Mouse (Mus musculus): ENCODE measurements around the gene Kirrel3.

The Kirrel3 gene

GRCm38 (mm10) chr9:34507164-34507563 is 21.5 kb downstream of the Kirrel3 start:
- DNase-seq (ENCODE audit: low read depth) = no peak

DNA sequence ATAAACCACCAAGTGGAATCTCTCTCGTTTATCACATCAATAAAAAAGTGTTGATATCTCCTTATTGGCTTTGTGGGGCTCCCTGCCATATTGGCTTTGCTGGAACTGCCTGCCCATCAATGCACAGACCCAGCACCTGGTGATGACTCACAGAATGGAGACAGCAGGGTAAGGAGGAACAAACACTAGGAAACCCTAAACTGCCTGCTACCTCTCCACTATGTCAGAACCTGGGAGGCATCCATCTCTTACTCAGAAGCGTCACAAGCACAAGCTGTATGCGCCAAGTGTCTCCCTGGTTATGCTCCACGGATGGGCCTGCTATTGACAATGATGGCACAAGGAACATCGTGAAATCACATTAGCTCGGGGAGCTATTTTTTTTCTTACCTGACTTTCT is 33.2 kb downstream of the Kirrel3 start:
- no peak for DNase-seq (ENCODE audit: low read depth)

- DNase-seq (ENCODE audit: low read depth) = no peak
These were observed 34.7 kb downstream of the Kirrel3 start for GRCm38 (mm10) chr9:34520234-34520950.

DNA sequence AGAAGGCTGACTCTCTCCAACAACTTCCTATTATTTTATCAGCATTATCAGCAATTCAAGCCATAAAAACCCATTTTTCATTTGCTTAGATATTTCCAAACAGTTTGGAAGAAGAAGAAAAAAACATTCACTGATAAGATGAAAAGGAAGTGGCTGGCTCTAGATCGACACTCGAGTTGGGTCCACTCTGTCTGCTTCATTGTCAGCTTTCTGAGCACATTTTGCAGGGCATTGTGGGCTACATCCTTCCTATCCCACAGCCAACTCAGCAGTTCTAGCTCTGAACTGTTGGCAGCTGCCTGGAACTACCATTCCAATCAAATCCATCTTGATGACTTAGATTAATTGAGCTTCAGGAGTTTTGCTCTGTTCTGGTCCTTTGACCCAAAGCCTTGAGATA is 40.0 kb downstream of the Kirrel3 start:
- no peak for DNase-seq (ENCODE audit: low read depth)

DNA sequence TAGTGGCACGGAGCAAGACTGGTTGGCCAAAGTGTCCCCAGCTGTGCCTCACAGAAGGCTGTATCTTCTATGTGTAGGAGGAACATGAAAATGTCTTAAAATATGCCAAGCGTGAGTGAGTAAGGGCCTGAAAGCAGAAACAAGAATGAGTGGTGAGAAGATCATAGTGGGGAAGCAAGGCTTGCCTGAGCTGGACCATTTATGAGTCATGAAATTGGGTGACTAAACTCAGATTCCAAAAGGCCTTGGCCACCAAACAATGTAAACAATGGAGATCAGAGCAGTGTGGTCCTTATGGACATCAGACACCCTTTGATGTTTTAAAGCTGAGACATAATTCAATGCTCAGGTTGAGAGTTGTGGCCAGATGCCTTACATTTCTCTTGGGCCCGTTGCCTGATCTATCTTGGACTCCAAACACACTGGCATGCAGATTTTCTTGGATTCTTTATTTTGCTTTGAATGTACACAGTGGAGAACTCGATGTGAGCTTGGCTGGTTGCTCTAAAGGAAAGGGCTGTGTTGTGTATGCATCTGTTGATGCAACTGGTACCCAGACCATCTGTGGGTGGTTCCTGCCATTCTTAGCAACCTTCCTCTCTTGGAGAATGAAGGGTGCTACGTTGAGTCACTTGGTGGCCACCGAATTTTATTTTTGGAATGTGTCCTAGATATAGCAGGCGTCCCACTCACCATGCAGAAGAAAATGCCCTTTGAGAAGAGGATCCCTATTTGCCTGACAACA is 53.1 kb downstream of the Kirrel3 start:
- no peak for DNase-seq (ENCODE audit: low read depth)

GRCm38 (mm10) chr9:34541908-34542307 is 56.2 kb downstream of the Kirrel3 start:
- DNase-seq (ENCODE audit: low read depth) = no peak

DNA sequence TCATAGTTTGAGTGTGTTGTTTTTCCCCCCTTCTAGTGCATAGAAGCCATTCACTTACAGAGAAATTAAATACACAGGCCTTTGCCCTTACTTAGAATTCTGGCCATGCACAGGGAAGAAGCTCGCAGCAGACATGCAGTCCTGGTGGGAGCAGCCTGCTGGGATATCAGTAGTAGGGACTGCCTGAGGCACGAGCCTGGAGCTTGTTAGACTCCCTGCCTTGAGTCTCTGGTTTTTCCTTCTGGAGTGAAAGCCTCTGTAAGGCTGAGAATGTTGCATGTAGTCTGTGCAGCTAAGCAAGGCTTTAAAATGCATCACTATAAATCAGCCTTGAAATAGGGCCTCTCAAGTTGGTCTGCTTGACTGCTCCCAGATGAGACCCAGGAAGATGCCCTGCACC is 70.0 kb downstream of the Kirrel3 start:
- DNase-seq (ENCODE audit: low read depth) = no peak

- no peak for DNase-seq (ENCODE audit: low read depth)
These were observed 72.2 kb downstream of the Kirrel3 start for GRCm38 (mm10) chr9:34557846-34558245.

DNA sequence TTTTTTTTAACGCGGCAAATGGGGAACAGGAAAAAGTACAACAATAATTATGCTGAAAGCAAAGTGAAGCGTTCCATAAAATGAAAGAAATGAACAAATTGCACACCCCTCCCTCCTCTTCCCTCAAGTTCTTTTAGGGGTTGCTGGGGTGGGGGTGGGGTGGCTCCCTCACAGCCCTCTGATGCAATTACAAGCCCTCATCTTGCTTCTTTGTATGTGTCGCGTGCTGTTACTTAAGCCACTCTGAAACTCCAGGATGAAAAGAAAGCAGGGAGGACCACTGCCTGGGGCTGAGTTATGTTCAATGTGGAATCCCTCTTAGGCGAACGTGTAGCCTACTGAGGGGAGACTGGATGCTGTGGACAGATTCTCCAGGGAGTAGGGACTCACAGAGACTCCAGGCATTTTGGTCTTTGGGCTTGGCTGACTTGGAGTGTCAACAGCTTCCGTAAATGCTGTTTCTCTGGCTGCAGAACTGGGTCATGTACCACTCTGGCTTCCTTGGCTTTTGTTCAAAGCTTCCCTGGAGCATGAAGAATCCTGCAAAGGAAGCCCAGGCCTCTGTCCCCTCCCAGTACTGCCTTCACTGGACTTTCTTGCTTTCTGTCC is 72.7 kb downstream of the Kirrel3 start:
- no peak for DNase-seq (ENCODE audit: low read depth)

DNA sequence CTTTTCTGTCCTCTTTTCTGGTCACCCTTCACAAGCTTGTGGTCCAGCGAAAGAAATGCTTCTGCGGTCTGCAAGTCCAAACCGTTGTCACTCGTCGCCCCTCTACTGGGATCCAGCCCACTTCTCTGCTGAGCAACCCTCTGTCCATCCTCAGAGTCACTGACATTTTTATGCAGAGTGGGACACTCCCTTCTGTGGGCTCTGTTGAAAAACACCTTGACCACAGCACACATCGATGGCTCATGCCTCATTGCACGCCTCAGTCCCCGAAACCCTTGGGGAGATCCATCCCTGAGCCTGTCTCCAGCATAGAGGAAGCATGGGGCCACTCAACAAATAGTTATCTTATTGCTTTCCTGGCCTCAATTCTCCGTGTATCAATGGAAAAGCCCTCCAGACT is 73.4 kb downstream of the Kirrel3 start:
- DNase-seq (ENCODE audit: low read depth) = no peak

GRCm38 (mm10) chr9:34561281-34561680 is 75.6 kb downstream of the Kirrel3 start:
- no peak for DNase-seq (ENCODE audit: low read depth)

- no peak for DNase-seq (ENCODE audit: low read depth)
These were observed 76.8 kb downstream of the Kirrel3 start for GRCm38 (mm10) chr9:34562437-34563000.

GRCm38 (mm10) chr9:34573906-34574305 is 88.2 kb downstream of the Kirrel3 start:
- DNase-seq (ENCODE audit: low read depth) = no peak

- DNase-seq (ENCODE audit: low read depth) = no peak
These were observed 88.9 kb downstream of the Kirrel3 start for GRCm38 (mm10) chr9:34574611-34575010.

DNA sequence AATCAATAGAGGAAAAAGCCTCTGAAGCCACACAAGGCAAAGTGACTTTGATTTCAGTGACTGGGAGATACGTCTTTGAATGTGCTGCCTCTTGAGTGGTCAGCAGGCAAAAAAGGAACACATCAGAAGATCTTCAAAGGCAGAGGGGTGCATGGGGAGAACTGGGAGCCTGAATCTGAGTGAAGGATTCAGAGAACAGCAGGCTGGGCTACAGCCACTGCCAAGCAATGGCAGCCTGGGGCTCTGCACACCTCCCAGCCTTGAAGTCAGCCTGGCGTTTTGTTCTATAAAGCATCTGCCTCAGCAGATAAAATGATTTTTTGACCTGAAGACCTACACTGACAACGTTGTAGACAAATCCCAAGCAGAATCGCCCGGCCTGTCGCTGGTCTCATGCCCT is 93.5 kb downstream of the Kirrel3 start:
- DNase-seq (ENCODE audit: low read depth) = no peak

DNA sequence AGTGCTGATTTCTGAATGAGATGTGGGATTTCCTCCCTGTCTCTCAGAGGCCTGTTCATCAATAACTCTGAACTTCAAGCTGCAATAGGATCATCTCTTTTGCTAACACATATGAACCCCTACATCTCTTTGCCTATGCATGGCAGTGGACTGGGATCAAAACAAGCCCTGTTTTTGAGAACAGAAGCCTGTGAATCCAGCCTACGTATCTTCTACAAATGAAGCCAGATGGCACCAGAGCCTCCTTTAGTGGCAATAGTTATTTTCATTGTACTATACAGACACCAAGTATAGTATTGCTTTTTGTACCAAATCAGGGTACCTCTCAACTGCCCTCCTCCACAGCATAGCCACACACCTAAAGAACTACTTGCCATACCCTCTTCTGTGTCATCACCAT is 94.4 kb downstream of the Kirrel3 start:
- DNase-seq (ENCODE audit: low read depth) = no peak

GRCm38 (mm10) chr9:34582496-34582895 is 96.8 kb downstream of the Kirrel3 start:
- DNase-seq (ENCODE audit: low read depth) = no peak

GRCm38 (mm10) chr9:34585487-34585886 is 99.8 kb downstream of the Kirrel3 start:
- DNase-seq (ENCODE audit: low read depth) = no peak

DNA sequence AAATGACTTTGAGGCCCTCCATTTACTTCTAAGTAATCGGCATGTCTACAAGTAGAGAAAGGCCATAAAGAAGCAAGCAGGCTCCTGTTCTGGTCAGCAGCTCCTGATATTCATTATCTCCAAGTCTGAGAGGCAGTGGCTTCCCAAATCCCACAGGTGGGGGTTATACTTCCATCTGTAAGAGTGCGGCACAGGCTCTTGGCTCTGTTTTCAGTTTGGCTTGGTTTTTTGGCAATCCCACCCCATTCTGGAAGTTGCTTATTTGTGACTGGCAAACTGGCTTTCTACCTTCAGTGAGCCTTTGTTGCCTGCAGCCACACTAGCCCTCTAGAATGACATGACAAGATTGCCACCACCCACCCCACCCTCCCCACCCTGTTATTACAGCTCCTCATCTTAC is 100.4 kb downstream of the Kirrel3 start:
- DNase-seq (ENCODE audit: low read depth) = no peak

DNA sequence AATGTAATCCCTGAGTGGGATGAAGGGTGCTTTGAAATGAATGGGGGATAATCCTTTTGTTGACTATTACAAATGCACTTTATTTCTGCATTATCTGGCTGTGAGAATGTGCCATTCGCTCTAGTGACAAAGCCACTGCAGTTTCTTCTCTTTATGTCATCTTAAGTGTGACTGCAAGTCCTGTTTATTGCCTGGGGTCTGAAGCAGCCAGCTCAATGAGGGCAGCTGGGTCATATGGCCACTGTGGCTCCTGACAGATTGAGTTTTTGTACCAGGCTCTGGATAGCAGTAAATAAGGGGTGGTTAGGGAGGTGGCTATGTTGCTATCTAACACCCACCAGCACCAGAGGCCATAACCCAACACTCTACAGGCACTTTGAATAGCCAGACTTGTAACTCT is 104.1 kb downstream of the Kirrel3 start:
- DNase-seq (ENCODE audit: low read depth) = no peak

- no peak for DNase-seq (ENCODE audit: low read depth)
These were observed 106.4 kb downstream of the Kirrel3 start for GRCm38 (mm10) chr9:34592073-34592610.

GRCm38 (mm10) chr9:34593889-34594288 is 108.2 kb downstream of the Kirrel3 start:
- DNase-seq (ENCODE audit: low read depth) = no peak

DNA sequence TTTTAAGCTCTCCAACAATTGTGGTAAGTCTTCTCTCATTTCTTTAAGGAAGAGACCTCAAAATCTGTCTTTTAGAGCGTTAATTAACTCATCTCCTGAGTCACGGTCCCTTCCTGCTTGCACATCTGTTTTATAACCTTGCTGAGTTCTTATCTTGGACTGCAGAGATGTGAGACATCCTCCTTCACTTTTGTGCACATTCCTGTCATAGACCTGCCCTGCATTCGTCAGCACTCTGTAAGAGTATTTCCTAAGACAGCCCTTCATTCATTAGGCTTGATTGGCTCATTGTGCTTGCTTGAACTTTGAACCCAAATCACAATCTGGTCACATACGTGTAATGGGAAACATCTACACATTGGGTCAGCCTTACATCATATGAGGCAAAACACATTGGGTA is 114.6 kb downstream of the Kirrel3 start:
- peak; percentile 53 for DNase-seq (ENCODE audit: low read depth)
